Mouse (Mus musculus): Measurements from ENCODE around the gene Ccl22.

Gene Ccl22

GRCm38 (mm10) chr8:94745476-94746184, at the start of gene Ccl22:
Gene Ccl22 (plus strand): TSS chr8:94745590.
- DNase-seq, result no peak

GRCm38 (mm10) chr8:94695994-94696384, 49.4 kb upstream of the Ccl22 start, which contains the start of gene Pllp:
Gene Pllp (minus strand): TSS chr8:94696278.
- DNase-seq, result peak; percentile 75

- DNase-seq, result no peak
Observed at GRCm38 (mm10) chr8:94696566-94696965, 48.8 kb upstream of the Ccl22 start.

- no peak for DNase-seq
Observed at GRCm38 (mm10) chr8:94697956-94698355, 47.4 kb upstream of the Ccl22 start.

- DNase-seq, result no peak
Observed at GRCm38 (mm10) chr8:94699366-94699765, 46.0 kb upstream of the Ccl22 start.

- DNase-seq, result no peak
Observed at GRCm38 (mm10) chr8:94700421-94700935, 44.9 kb upstream of the Ccl22 start.

GRCm38 (mm10) chr8:94702156-94702555, 43.2 kb upstream of the Ccl22 start:
- DNase-seq, result no peak

- peak; percentile 87 for DNase-seq
Observed at GRCm38 (mm10) chr8:94702844-94703813, 42.3 kb upstream of the Ccl22 start.

- peak; percentile 97 for DNase-seq
Observed at GRCm38 (mm10) chr8:94703972-94704668, 41.3 kb upstream of the Ccl22 start.

- no peak for DNase-seq
Observed at GRCm38 (mm10) chr8:94704669-94704984, 40.8 kb upstream of the Ccl22 start.

- DNase-seq, result no peak
Observed at GRCm38 (mm10) chr8:94705581-94706245, 39.7 kb upstream of the Ccl22 start.

- peak; percentile 39 for DNase-seq
Observed at GRCm38 (mm10) chr8:94706732-94707395, 38.5 kb upstream of the Ccl22 start.

GRCm38 (mm10) chr8:94710336-94710735, 35.1 kb upstream of the Ccl22 start:
- DNase-seq, result no peak

- DNase-seq, result peak; percentile 51
Observed at GRCm38 (mm10) chr8:94711160-94711718, 34.2 kb upstream of the Ccl22 start.

- no peak for DNase-seq
Observed at GRCm38 (mm10) chr8:94714556-94714955, 30.8 kb upstream of the Ccl22 start.

- peak; percentile 55 for DNase-seq
Observed at GRCm38 (mm10) chr8:94715871-94716270, 29.5 kb upstream of the Ccl22 start.

- DNase-seq, result peak; percentile 51
Observed at GRCm38 (mm10) chr8:94716841-94717240, 28.5 kb upstream of the Ccl22 start.

GRCm38 (mm10) chr8:94725998-94726397, 19.4 kb upstream of the Ccl22 start:
- no peak for DNase-seq

GRCm38 (mm10) chr8:94729301-94729700, 16.1 kb upstream of the Ccl22 start:
- DNase-seq, result no peak

GRCm38 (mm10) chr8:94733821-94734465, 11.4 kb upstream of the Ccl22 start:
- DNase-seq, result no peak
